Mouse (Mus musculus) heart, adult 2 months (tissue): ENCODE measurements around the gene Crtc2.

Experiments
- CTCF ChIP-seq: fragments of 200-600 bp; IDR thresholded peaks from 2 replicates; pipeline ENCODE4 v1.8.1; 2022; ENCODE audit warnings: antibody characterized with exemption, mild to moderate bottlenecking, moderate library complexity
- POLR2A ChIP-seq: fragments of 200-500 bp; IDR thresholded peaks from 2 replicates; pipeline ENCODE4 v1.6.1; 2011; ENCODE audit warnings: mild to moderate bottlenecking, low read depth, low read length, control low read depth; ENCODE audit not compliant: insufficient read depth

- TF ChIP-seq POLR2A = peak; percentile 20; the same call in 1 of the 2 replicates
- no peak for TF ChIP-seq CTCF
These were observed 43.9 kb upstream of the Crtc2 start for GRCm38 (mm10) chr3:90209908-90210566.
